Mouse (Mus musculus): Measurements from ENCODE around the gene Ccdc162.
"Not testable (repeated sequence)": the region's sequence is repeated elsewhere in the genome, so short reads cannot be mapped to it uniquely, and the experiment has no call there.

DNA sequence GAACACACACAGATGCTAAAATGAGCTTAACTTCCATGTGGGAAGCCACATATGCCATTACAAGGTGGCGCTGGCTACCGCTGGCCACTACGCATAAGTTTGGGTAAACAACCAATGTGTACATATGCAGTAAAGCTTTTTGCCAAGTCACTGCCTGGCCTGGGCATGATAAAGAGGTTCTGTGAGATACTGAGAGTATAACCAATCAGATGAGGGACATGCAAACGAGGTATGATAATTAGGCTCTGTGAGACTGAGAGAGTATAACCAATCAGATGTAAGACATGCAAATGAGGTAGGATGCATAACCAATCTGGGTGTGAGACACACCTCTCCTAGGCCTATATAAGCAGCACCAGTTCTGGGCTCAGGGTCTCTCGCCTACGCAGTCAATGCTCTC, 56.8 kb downstream of the Ccdc162 start:
- not testable (repeated sequence) for TF ChIP-seq CTCF (IDR thresholded peaks at IDR 0.05; ENCODE audit: low read depth, low read length); GATA2 (IDR thresholded peaks at IDR 0.05; ENCODE audit: borderline replicate concordance, low read depth, low read length)
